Mouse (Mus musculus): ENCODE data around the gene Pon2. TPM values are rescaled to one million over a fixed set of nuclear protein-coding genes. Genes with fewer than 3 reads are reported as not detected.

Pon2 gene
- polyA plus RNA-seq, 1 experiment from 2014 or later = 58.2 TPM

Other genes with a start within 250 kb of the Pon2 start
- 0.19 TPM in 1 of 2 replicates, not detected in the other for gene Pon1, start 104.5 kb downstream of the Pon2 start, polyA plus RNA-seq (2015; fragmentation: Nextera tagmentation; extraction: Ambion mirVana)
- gene Pon3, start 42.2 kb downstream of the Pon2 start, polyA plus RNA-seq (2015; fragmentation: Nextera tagmentation; extraction: Ambion mirVana) = 10.1 and 11.8 TPM in 2 replicates
- 21.3 and 28.5 TPM in 2 replicates for gene Asb4, start 84.9 kb upstream of the Pon2 start, polyA plus RNA-seq (2015; fragmentation: Nextera tagmentation; extraction: Ambion mirVana)
- 2.2 and 7.5 TPM in 2 replicates for gene Pdk4, start 197.9 kb upstream of the Pon2 start, polyA plus RNA-seq (2015; fragmentation: Nextera tagmentation; extraction: Ambion mirVana)